Comparison of ENCODE assay signal across 13 mouse cellular contexts in genomic region chr7:96807281-96808058, GRCm38 (mm10).
A peak's percentile ranks its signal among the peaks of the same experiment; 100 is the strongest.
DNase-seq lines count a peak whose midpoint lies in the region; ATAC-seq and TF ChIP-seq lines count a peak whose summit lies in the region.
"Had no signal": no experiment of that assay in that cellular context is flagged by ENCODE, and none has a peak within 500 bp of the region (broad histone marks: within the 10 kb centered on the region; RNA-seq: fewer than 3 reads in every experiment).

No protein-coding gene starts in this region.

- H3K9ac ChIP-seq in lung, embryonic 14.5 days: no peak overlapping the region
- no peak overlapping the region for H3K9ac ChIP-seq in forebrain, embryonic 16.5 days (replicated peaks; ENCODE audit: low read depth, low read length)
- H3K9ac ChIP-seq in neural tube, embryonic 15.5 days (replicated peaks): no peak overlapping the region
- H3K9ac ChIP-seq: heart, embryonic 15.5 days; intestine, embryonic 15.5 days had no signal

- H3K4me1 ChIP-seq in lung, embryonic 14.5 days (ENCODE audit: insufficient read depth): peaks cover 4% of the 10 kb centered on the region; the same call in 1 of the 2 replicates
- peaks cover 11% of the 10 kb centered on the region for H3K4me1 ChIP-seq in forebrain, embryonic 16.5 days (replicated peaks; ENCODE audit: control insufficient read depth, insufficient read depth, low read length)
- peaks cover 27% of the 10 kb centered on the region for H3K4me1 ChIP-seq in midbrain, embryonic 10.5 days
- peaks cover 21% of the 10 kb centered on the region for H3K4me1 ChIP-seq in neural tube, embryonic 15.5 days
- H3K4me1 ChIP-seq: heart, embryonic 15.5 days; intestine, embryonic 15.5 days had no signal

- ATAC-seq in lung, embryonic 14.5 days (ENCODE audit: insufficient read depth): peak; percentile 39; the same call in 1 of the 2 replicates
- 0 out of 2 replicates have a peak, but pooled peaks have one; percentile 19 for ATAC-seq in forebrain, embryonic 16.5 days
- ATAC-seq in neural tube, embryonic 15.5 days (ENCODE audit: low FRiP score): peak; percentile 67; the same call in 1 of the 2 replicates
- ATAC-seq: activated CD4-positive, CD25-positive, alpha-beta regulatory T cell, adult 4 months; intestine, embryonic 15.5 days had no signal

- H3K9me3 ChIP-seq in lung, embryonic 14.5 days (ENCODE audit: low read depth, low read length): no peaks in the 10 kb centered on the region
- no peaks in the 10 kb centered on the region for H3K9me3 ChIP-seq in forebrain, embryonic 16.5 days (ENCODE audit: control insufficient read depth, low read length)
- H3K9me3 ChIP-seq in midbrain, embryonic 10.5 days (replicated peaks): no peaks in the 10 kb centered on the region
- no peaks in the 10 kb centered on the region for H3K9me3 ChIP-seq in neural tube, embryonic 15.5 days (replicated peaks)
- H3K9me3 ChIP-seq: heart, embryonic 15.5 days; intestine, embryonic 15.5 days had no signal

- H3K27ac ChIP-seq in lung, embryonic 14.5 days (ENCODE audit: low read depth): peak overlapping the region; percentile 65
- peak overlapping the region; percentile 16; the same call in 1 of the 2 replicates for H3K27ac ChIP-seq in forebrain, embryonic 16.5 days (ENCODE audit: low read length)
- H3K27ac ChIP-seq in midbrain, embryonic 10.5 days (replicated peaks): peak overlapping the region; percentile 68
- H3K27ac ChIP-seq in neural tube, embryonic 15.5 days (replicated peaks): peak overlapping the region; percentile 49
- H3K27ac ChIP-seq: heart, embryonic 15.5 days; intestine, embryonic 15.5 days had no signal

- 61% methylated on average over 15 of the region's 15 CpGs for WGBS in lung, embryonic 14.5 days
- WGBS in forebrain, embryonic 16.5 days: 34% methylated on average over 15 of the region's 15 CpGs
- 50% methylated on average over 15 of the region's 15 CpGs for WGBS in midbrain, embryonic 10.5 days
- 37% methylated on average over 15 of the region's 15 CpGs for WGBS in neural tube, embryonic 15.5 days

- H3K36me3 ChIP-seq in lung, embryonic 14.5 days (ENCODE audit: insufficient read depth): no peaks in the 10 kb centered on the region
- H3K36me3 ChIP-seq in forebrain, embryonic 16.5 days (ENCODE audit: control insufficient read depth, insufficient read depth): no peaks in the 10 kb centered on the region
- H3K36me3 ChIP-seq in midbrain, embryonic 10.5 days: peaks cover 45% of the 10 kb centered on the region
- H3K36me3 ChIP-seq in neural tube, embryonic 15.5 days: no peaks in the 10 kb centered on the region
- H3K36me3 ChIP-seq: heart, embryonic 15.5 days; intestine, embryonic 15.5 days had no signal

- no peak overlapping the region for H3K4me2 ChIP-seq in lung, embryonic 14.5 days
- no peak overlapping the region for H3K4me2 ChIP-seq in forebrain, embryonic 16.5 days (ENCODE audit: low read length)
- no peak overlapping the region for H3K4me2 ChIP-seq in neural tube, embryonic 15.5 days
- H3K4me2 ChIP-seq: heart, embryonic 15.5 days; intestine, embryonic 15.5 days had no signal

- H3K4me3 ChIP-seq in lung, embryonic 14.5 days (ENCODE audit: low read depth, low read length): no peak overlapping the region
- no peak overlapping the region for H3K4me3 ChIP-seq in forebrain, embryonic 16.5 days (replicated peaks; ENCODE audit: low read length)
- no peak overlapping the region for H3K4me3 ChIP-seq in midbrain, embryonic 10.5 days
- no peak overlapping the region for H3K4me3 ChIP-seq in neural tube, embryonic 15.5 days (replicated peaks)
- H3K4me3 ChIP-seq: heart, embryonic 15.5 days; intestine, embryonic 15.5 days had no signal

- DNase-seq in lung, embryonic 14.5 days: peak; percentile 56
- DNase-seq in lung, adult 18-20 months: no peak
- DNase-seq in midbrain, embryonic 10.5 days (ENCODE audit: low spot score): no peak
- no peak for DNase-seq in gastrocnemius, adult 18-20 months (ENCODE audit: low spot score)
- DNase-seq in layer of hippocampus, adult 9-11 months: no peak
- DNase-seq: cerebellum, adult 8-10 months; kidney, postnatal 10 days; liver had no signal

- H3K27me3 ChIP-seq in lung, embryonic 14.5 days (ENCODE audit: insufficient read depth, low read length): no peaks in the 10 kb centered on the region
- no peaks in the 10 kb centered on the region for H3K27me3 ChIP-seq in forebrain, embryonic 16.5 days (replicated peaks; ENCODE audit: control insufficient read depth, insufficient read depth, low read length)
- H3K27me3 ChIP-seq in midbrain, embryonic 10.5 days (ENCODE audit: low read depth, poor library complexity, severe bottlenecking): no peaks in the 10 kb centered on the region
- H3K27me3 ChIP-seq in neural tube, embryonic 15.5 days (replicated peaks): no peaks in the 10 kb centered on the region
- H3K27me3 ChIP-seq: heart, embryonic 15.5 days; intestine, embryonic 15.5 days had no signal

- no peak for TF ChIP-seq CTCF in lung, embryonic 14.5 days (IDR thresholded peaks at IDR 0.05; ENCODE audit: low read depth)

Comparison
In these comparisons a context has a peak if more than half of its experiments do, and no peak if none do; other contexts are left out.
1. H3K27ac ChIP-seq: peak in every context shown above with its lines; median percentile 68 in midbrain, embryonic 10.5 days; 65 in lung, embryonic 14.5 days; 49 in neural tube, embryonic 15.5 days; 16 in forebrain, embryonic 16.5 days.